Mouse (Mus musculus): ENCODE measurements around the gene Crtc3. TPM values are rescaled to one million over a fixed set of nuclear protein-coding genes. Genes with fewer than 3 reads are reported as not detected.

Crtc3 gene
- polyA plus RNA-seq, 2 experiments, result 1.9 to 2.4 TPM

DNA sequence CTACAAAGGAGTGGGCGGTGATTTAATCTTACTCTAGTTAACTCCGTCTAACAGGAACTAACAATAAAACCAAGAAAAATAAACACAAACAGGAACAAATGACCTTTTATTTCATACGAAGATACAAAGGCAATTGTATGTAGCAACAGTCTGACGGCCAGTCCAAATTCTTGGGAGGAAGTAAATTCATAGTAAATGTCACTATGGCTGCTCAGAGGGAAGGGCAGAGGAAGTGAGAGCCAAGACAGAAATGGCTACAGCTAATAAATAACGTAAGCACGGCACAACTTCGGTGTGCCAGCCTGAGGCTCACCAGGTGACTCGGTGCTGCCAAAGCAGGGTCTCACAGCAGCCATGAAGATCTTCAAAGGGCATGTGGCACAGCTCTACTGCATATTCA is 22.8 kb upstream of the Crtc3 start:
- no peaks in the 10 kb centered on the region for H3K27me3 ChIP-seq (ENCODE audit: control insufficient read depth, insufficient read depth, low read length)
- no peak overlapping the region for H3K4me3 ChIP-seq (ENCODE audit: insufficient read depth in 1 of 2, low read depth in 2 of 2, low read length in 2 of 2)
- H3K27ac ChIP-seq, result no peak overlapping the region
- H3K4me1 ChIP-seq (replicated peaks; ENCODE audit: control insufficient read depth in 2 of 2, insufficient read depth in 2 of 2, low read length in 1 of 2), result peaks cover 0 to 3% of the 10 kb centered on the region in 2 experiments; a peak in 1 of 4 replicates
- DNase-seq (ENCODE audit: low read depth in 3 of 3, low spot score in 3 of 3), result no peak
- no peak overlapping the region for H3K4me2 ChIP-seq (ENCODE audit: low read depth)
- 66% methylated on average over 8 of the region's 8 CpGs for WGBS (ENCODE audit: insufficient replicate concordance)
- ATAC-seq (ENCODE audit: insufficient read depth), result no peak
- TF ChIP-seq EP300 (IDR thresholded peaks at IDR 0.05; ENCODE audit: low read depth) (no peak), CTCF (IDR thresholded peaks at IDR 0.05; ENCODE audit: low read depth) (no peak)
- no peaks in the 10 kb centered on the region for H3K9me3 ChIP-seq (ENCODE audit: control insufficient read depth, low read length)
- H3K36me3 ChIP-seq (replicated peaks; ENCODE audit: control insufficient read depth, insufficient read depth, low read depth), result no peaks in the 10 kb centered on the region; the same call in 1 of the 2 replicates
- no peak overlapping the region for H3K9ac ChIP-seq (replicated peaks)

- DNase-seq (ENCODE audit: low read depth in 3 of 3, low spot score in 3 of 3) (no peak), ATAC-seq (ENCODE audit: insufficient read depth) (no peak)
- no peaks in the 10 kb centered on the region; the same call in 1 of the 2 replicates for H3K36me3 ChIP-seq (replicated peaks; ENCODE audit: control insufficient read depth, insufficient read depth, low read depth)
- H3K4me1 ChIP-seq (replicated peaks; ENCODE audit: control insufficient read depth in 2 of 2, insufficient read depth in 2 of 2, low read length in 1 of 2), result peaks cover 0 to 3% of the 10 kb centered on the region in 2 experiments; a peak in 1 of 4 replicates
- 85% methylated on average over 7 of the region's 7 CpGs for WGBS (ENCODE audit: insufficient replicate concordance)
- no peaks in the 10 kb centered on the region for H3K27me3 ChIP-seq (ENCODE audit: control insufficient read depth, insufficient read depth, low read length)
- no peaks in the 10 kb centered on the region for H3K9me3 ChIP-seq (ENCODE audit: control insufficient read depth, low read length)
- no peak overlapping the region for H3K4me3 ChIP-seq (ENCODE audit: insufficient read depth in 1 of 2, low read depth in 2 of 2, low read length in 2 of 2)
- TF ChIP-seq CTCF (IDR thresholded peaks at IDR 0.05; ENCODE audit: low read depth), result no peak
- TF ChIP-seq EP300 (IDR thresholded peaks at IDR 0.05; ENCODE audit: low read depth), result no peak
- H3K4me2 ChIP-seq (ENCODE audit: low read depth), result no peak overlapping the region
- no peak overlapping the region for H3K27ac ChIP-seq
- H3K9ac ChIP-seq (replicated peaks), result no peak overlapping the region
Observed at GRCm38 (mm10) chr7:80710333-80710732, 21.7 kb upstream of the Crtc3 start.

DNA sequence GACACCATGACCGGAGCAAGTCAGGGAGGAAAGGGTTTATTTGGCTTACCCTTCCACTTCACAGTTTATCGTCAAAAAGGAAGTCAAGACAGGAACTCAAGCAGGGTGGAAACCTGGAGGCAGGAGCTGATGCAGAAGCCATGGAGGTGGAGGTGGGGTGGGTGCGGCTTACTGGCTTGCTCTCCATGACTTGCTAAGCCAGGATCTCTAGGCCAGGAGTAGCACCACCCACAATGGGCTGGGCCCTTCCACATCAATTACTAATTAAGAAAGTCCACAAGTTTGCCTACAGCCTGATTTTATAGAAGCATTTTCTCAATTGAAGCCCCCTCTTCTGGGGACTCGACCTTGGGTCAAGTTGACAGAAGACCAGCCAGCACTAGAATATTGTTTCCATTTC is 15.4 kb upstream of the Crtc3 start:
- TF ChIP-seq EP300 (IDR thresholded peaks at IDR 0.05; ENCODE audit: low read depth) (no peak), CTCF (IDR thresholded peaks at IDR 0.05; ENCODE audit: low read depth) (no peak)
- ATAC-seq (ENCODE audit: insufficient read depth) (peak; percentile 43; the same call in 1 of the 2 replicates), DNase-seq (ENCODE audit: low read depth in 3 of 3, low spot score in 3 of 3) (no peak)
- Histone ChIP-seq H3K27ac (no peak overlapping the region), H3K9me3 (ENCODE audit: control insufficient read depth, low read length) (no peaks in the 10 kb centered on the region), H3K4me1 (replicated peaks; ENCODE audit: control insufficient read depth in 2 of 2, insufficient read depth in 2 of 2, low read length in 1 of 2) (peaks cover 17 to 22% of the 10 kb centered on the region in 2 experiments), H3K36me3 (replicated peaks; ENCODE audit: control insufficient read depth, insufficient read depth, low read depth) (no peaks in the 10 kb centered on the region), H3K4me3 (ENCODE audit: insufficient read depth in 1 of 2, low read depth in 2 of 2, low read length in 2 of 2) (no peak overlapping the region), H3K27me3 (ENCODE audit: control insufficient read depth, insufficient read depth, low read length) (no peaks in the 10 kb centered on the region), H3K4me2 (ENCODE audit: low read depth) (no peak overlapping the region), H3K9ac (replicated peaks) (no peak overlapping the region)
- 58% methylated on average over 4 of the region's 4 CpGs for WGBS (ENCODE audit: insufficient replicate concordance)

DNA sequence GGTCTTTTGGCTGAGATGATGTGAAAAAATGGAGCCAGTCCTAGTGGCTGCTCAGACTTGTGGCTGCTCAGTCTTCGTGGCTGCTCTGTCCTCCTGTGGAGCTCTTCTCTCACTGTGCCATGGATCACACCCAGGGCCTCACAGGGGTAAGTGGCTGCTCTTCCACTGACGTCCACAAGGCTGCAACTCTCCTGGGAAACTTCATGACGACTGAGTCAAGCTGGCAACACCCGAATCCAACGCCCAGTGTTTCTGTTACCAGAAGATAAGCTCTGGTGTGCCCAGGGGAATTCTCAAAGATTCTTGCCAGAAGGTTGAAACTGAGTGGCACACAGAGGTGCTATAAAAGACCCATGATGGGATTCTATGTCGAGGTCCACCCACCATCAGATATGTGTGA is 13.8 kb upstream of the Crtc3 start:
- Histone ChIP-seq H3K27me3 (ENCODE audit: control insufficient read depth, insufficient read depth, low read length) (no peaks in the 10 kb centered on the region), H3K9me3 (ENCODE audit: control insufficient read depth, low read length) (no peaks in the 10 kb centered on the region), H3K27ac (peak overlapping the region; percentile 49), H3K4me2 (ENCODE audit: low read depth) (peak overlapping the region; percentile 14), H3K4me1 (replicated peaks; ENCODE audit: control insufficient read depth in 2 of 2, insufficient read depth in 2 of 2, low read length in 1 of 2) (peaks cover 18 to 23% of the 10 kb centered on the region in 2 experiments), H3K9ac (replicated peaks) (no peak overlapping the region), H3K4me3 (ENCODE audit: insufficient read depth in 1 of 2, low read depth in 2 of 2, low read length in 2 of 2) (no peak overlapping the region), H3K36me3 (replicated peaks; ENCODE audit: control insufficient read depth, insufficient read depth, low read depth) (no peaks in the 10 kb centered on the region)
- ATAC-seq (ENCODE audit: insufficient read depth) (peak; percentile 89), DNase-seq (ENCODE audit: low read depth in 3 of 3, low spot score in 3 of 3) (peak; percentile 63 to 86 (median 71))
- TF ChIP-seq EP300 (IDR thresholded peaks at IDR 0.05; ENCODE audit: low read depth) (peak; percentile 76), CTCF (IDR thresholded peaks at IDR 0.05; ENCODE audit: low read depth) (peak; percentile 79)
- WGBS (ENCODE audit: insufficient replicate concordance), result 23% methylated on average over 6 of the region's 6 CpGs

- ATAC-seq (ENCODE audit: insufficient read depth) (no peak), DNase-seq (ENCODE audit: low read depth in 3 of 3, low spot score in 3 of 3) (no peak)
- WGBS (ENCODE audit: insufficient replicate concordance), result 56% methylated on average over 8 of the region's 8 CpGs
- Histone ChIP-seq H3K4me3 (ENCODE audit: insufficient read depth in 1 of 2, low read depth in 2 of 2, low read length in 2 of 2) (no peak overlapping the region), H3K4me1 (replicated peaks; ENCODE audit: control insufficient read depth in 2 of 2, insufficient read depth in 2 of 2, low read length in 1 of 2) (peaks cover 26 to 32% of the 10 kb centered on the region in 2 experiments), H3K27ac (no peak overlapping the region), H3K4me2 (ENCODE audit: low read depth) (no peak overlapping the region), H3K9me3 (ENCODE audit: control insufficient read depth, low read length) (no peaks in the 10 kb centered on the region), H3K27me3 (ENCODE audit: control insufficient read depth, insufficient read depth, low read length) (no peaks in the 10 kb centered on the region), H3K9ac (replicated peaks) (no peak overlapping the region), H3K36me3 (replicated peaks; ENCODE audit: control insufficient read depth, insufficient read depth, low read depth) (no peaks in the 10 kb centered on the region)
- TF ChIP-seq CTCF (IDR thresholded peaks at IDR 0.05; ENCODE audit: low read depth) (no peak), EP300 (IDR thresholded peaks at IDR 0.05; ENCODE audit: low read depth) (no peak)
Observed at GRCm38 (mm10) chr7:80699709-80700108, 11.0 kb upstream of the Crtc3 start.
